Mouse (Mus musculus) cerebellum, adult 9-11 months (tissue): ENCODE data around the gene Col3a1.

ENCODE experiments used
- DNase-seq: peaks from one replicate; pipeline ENCODE4 v3.0.0; 2022

The Col3a1 gene

GRCm38 (mm10) chr1:45311388-45311787 lies at the start of gene Col3a1:
TSS of gene Col3a1 (plus strand) at chr1:45311538.
- no peak for DNase-seq

GRCm38 (mm10) chr1:45269421-45269820 lies 41.9 kb upstream of the Col3a1 start:
- DNase-seq: no peak

GRCm38 (mm10) chr1:45276006-45276539 lies 35.3 kb upstream of the Col3a1 start:
- DNase-seq: no peak

GRCm38 (mm10) chr1:45287954-45288353 lies 23.4 kb upstream of the Col3a1 start:
- no peak for DNase-seq

GRCm38 (mm10) chr1:45290037-45290436 lies 21.3 kb upstream of the Col3a1 start:
- DNase-seq: no peak

GRCm38 (mm10) chr1:45299394-45300119 lies 11.8 kb upstream of the Col3a1 start:
- DNase-seq: no peak

- DNase-seq: no peak
These were observed 7.1 kb upstream of the Col3a1 start for GRCm38 (mm10) chr1:45304273-45304672.

- no peak for DNase-seq
These were observed 2.3 kb upstream of the Col3a1 start for GRCm38 (mm10) chr1:45309015-45309414.

- no peak for DNase-seq
These were observed 624 bp downstream of the Col3a1 start for GRCm38 (mm10) chr1:45311962-45312361.

GRCm38 (mm10) chr1:45312870-45313269 lies 1.5 kb downstream of the Col3a1 start:
- no peak for DNase-seq

GRCm38 (mm10) chr1:45313696-45314295 lies 2.5 kb downstream of the Col3a1 start:
- no peak for DNase-seq

GRCm38 (mm10) chr1:45315767-45316528 lies 4.6 kb downstream of the Col3a1 start:
- DNase-seq: no peak

- no peak for DNase-seq
These were observed 6.9 kb downstream of the Col3a1 start for GRCm38 (mm10) chr1:45318241-45318640.

GRCm38 (mm10) chr1:45320861-45321260 lies 9.5 kb downstream of the Col3a1 start:
- DNase-seq: no peak

- DNase-seq: no peak
These were observed 17.8 kb downstream of the Col3a1 start for GRCm38 (mm10) chr1:45329149-45329548.

- no peak for DNase-seq
These were observed 44.6 kb downstream of the Col3a1 start for GRCm38 (mm10) chr1:45355944-45356343.

- no peak for DNase-seq
These were observed 46.7 kb downstream of the Col3a1 start for GRCm38 (mm10) chr1:45358020-45358419.

GRCm38 (mm10) chr1:45359147-45359546 lies 47.8 kb downstream of the Col3a1 start:
- no peak for DNase-seq

GRCm38 (mm10) chr1:45359673-45360072 lies 48.3 kb downstream of the Col3a1 start:
- no peak for DNase-seq

- no peak for DNase-seq
These were observed 51.9 kb downstream of the Col3a1 start for GRCm38 (mm10) chr1:45363274-45363673.

- no peak for DNase-seq
These were observed 54.1 kb downstream of the Col3a1 start for GRCm38 (mm10) chr1:45365427-45365826.

GRCm38 (mm10) chr1:45379992-45380690 lies 68.8 kb downstream of the Col3a1 start:
- no peak for DNase-seq

- DNase-seq: no peak
These were observed 70.5 kb downstream of the Col3a1 start for GRCm38 (mm10) chr1:45381866-45382265.
